Mouse (Mus musculus): ENCODE results near the gene Fam196b.

Fam196b gene

GRCm38 (mm10) chr11:34314534-34315379 lies at the start of gene Fam196b:
Gene Fam196b (plus strand): TSS chr11:34314822.
- DNase-seq (ENCODE audit: low spot score), result peak; percentile 74

GRCm38 (mm10) chr11:34272016-34272415 lies 42.6 kb upstream of the Fam196b start:
- DNase-seq (ENCODE audit: low spot score), result no peak

GRCm38 (mm10) chr11:34275941-34276340 lies 38.7 kb upstream of the Fam196b start:
- DNase-seq (ENCODE audit: low spot score), result peak; percentile 18

DNA sequence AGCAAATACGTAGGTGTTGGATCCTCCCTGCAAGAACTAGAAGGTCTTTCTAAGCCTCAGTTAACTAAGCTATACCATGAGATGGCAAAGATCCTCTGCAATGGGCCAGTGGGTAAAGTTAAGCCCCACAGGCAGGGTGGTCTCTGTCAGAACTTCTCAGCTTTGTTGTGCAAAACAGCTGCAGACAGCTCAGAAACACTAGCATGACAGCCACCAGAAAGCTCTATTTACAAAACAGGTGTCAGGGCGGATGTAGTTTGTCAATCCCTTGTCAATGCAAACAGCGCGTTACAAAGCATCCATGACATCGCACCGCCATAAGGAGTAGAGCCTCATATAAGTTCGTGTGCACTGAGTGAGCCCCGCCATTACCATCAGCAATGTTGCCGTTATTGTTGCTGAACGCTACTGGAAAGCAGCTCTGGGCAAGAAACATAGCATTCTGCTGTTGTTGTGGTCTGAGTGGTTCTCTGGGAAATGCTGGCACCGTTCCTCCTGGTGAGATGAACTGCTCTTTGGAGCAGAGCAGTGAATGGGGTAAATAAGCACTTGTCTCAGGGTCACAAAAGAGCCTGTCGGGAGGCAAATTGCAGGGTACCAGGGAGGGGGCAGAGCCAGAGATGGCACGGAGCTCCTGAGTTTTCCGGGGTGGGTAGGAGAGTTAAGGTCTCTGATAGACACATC lies 38.1 kb upstream of the Fam196b start:
- no peak for DNase-seq (ENCODE audit: low spot score)

DNA sequence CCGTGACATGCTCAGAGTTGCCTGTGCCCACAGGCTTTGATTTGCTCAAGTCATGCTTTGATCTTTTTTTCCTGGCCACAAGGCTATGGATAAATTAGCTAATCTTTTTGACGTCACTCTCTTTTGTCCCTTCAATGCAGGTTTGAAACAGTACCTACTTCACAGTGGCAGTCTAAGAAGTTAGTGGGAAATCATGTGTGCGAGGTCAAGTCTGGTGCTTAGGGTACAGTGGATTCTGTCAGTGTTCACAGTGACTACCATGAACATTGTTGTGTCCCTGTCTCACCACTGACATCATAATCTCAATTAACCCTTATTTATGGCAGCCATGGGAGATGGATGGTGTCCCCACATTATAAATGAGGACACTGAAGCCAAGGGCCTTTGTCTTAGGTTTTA lies 37.6 kb upstream of the Fam196b start:
- DNase-seq (ENCODE audit: low spot score), result no peak

GRCm38 (mm10) chr11:34284124-34284808 lies 30.4 kb upstream of the Fam196b start:
- DNase-seq (ENCODE audit: low spot score), result no peak

- peak; percentile 43 for DNase-seq (ENCODE audit: low spot score)
Measured at GRCm38 (mm10) chr11:34290265-34290664, 24.4 kb upstream of the Fam196b start.

GRCm38 (mm10) chr11:34290708-34291107 lies 23.9 kb upstream of the Fam196b start:
- no peak for DNase-seq (ENCODE audit: low spot score)

- no peak for DNase-seq (ENCODE audit: low spot score)
Measured at GRCm38 (mm10) chr11:34291304-34291703, 23.3 kb upstream of the Fam196b start.

DNA sequence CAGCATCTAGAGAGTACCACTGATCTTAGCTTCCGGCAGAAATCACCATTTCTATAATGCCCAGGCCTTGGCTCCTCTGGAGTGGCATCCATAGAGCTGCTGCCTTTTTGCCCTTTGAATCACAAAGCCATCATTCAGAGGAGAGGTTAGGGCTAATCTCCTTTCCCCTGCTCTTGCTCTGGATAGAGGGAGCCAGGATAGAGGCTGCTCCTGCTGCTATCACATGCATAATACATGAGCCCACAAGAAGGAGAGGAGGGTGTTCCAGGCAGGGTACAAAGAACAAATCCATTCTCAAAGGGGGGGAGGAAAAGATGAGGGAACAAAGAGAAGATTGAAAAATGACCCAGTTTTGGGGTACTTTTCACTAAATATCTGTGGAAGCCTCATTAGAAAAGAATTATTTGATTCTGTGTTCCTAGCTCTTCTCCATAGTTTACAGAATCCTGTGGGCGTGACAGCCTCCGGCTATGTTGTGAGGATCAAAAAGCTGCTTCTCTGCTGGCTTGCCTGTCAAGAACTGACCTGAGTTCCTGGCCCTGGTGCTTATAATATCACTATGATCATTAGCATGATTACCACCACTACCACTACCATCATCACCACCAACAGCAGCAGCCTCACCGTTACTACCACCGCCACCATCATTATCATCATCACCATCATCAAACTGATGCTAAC lies 16.8 kb upstream of the Fam196b start:
- no peak for DNase-seq (ENCODE audit: low spot score)

DNA sequence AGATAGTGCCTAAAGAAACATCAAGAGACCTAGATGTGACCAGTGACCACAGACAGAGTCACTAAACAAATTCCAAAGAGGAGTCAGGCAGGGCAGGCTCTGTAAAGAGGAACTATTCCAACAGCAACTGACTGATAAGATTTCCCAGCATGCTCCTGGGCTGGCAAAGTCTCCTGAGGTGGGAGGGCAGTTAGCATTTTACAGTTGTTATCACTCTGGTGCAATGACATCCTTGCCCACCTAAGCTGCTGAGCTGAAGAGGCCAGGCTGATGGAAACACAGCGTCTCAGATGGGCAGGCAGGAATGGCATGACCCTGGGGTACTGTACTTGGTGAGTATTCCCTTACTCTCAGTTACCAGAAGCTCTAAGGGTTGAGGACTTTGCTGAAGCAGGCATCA lies 15.1 kb upstream of the Fam196b start:
- no peak for DNase-seq (ENCODE audit: low spot score)

DNA sequence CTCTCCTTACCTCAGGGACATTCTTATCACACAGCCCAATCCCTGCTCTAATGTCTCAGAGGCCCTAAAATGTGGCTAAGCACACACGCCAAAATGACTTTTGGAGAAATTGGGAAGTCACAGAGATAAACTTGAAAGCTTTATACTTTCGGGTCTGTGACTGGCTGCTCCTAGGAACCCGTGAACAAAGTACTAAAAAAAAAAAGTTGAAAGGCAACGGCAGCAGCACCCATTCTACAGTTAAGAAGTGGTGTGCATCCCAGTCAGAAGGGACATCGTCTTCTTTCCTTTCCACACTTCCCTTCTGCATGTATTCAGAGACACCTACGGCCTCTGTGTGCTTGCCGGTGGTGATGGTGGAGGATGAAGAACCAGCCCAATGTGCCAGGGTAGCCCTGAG lies 14.6 kb upstream of the Fam196b start:
- no peak for DNase-seq (ENCODE audit: low spot score)

- no peak for DNase-seq (ENCODE audit: low spot score)
Measured at GRCm38 (mm10) chr11:34306231-34306630, 8.4 kb upstream of the Fam196b start.

- no peak for DNase-seq (ENCODE audit: low spot score)
Measured at GRCm38 (mm10) chr11:34308731-34309130, 5.9 kb upstream of the Fam196b start.

DNA sequence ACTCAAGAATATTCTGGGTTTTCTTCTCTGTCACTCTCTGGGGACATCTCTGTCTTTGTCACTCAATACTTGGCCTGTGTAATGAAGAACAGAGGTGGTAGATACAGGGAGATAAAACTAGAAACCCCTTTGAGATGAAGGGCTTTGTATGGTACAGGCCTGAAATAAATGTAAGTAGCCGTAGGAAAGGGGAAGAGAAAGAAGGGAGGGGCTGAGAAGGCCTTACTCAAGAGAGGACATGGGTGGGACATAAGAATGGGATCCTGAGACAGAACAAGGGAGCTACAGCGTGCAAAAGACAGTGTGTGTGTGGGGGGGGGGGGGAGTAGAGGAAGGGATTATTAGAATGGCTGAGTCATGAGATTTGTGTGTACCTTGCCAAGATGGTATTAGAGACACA lies 5.3 kb upstream of the Fam196b start:
- no peak for DNase-seq (ENCODE audit: low spot score)

GRCm38 (mm10) chr11:34311717-34312116 lies 2.9 kb upstream of the Fam196b start:
- peak; percentile 28 for DNase-seq (ENCODE audit: low spot score)

DNA sequence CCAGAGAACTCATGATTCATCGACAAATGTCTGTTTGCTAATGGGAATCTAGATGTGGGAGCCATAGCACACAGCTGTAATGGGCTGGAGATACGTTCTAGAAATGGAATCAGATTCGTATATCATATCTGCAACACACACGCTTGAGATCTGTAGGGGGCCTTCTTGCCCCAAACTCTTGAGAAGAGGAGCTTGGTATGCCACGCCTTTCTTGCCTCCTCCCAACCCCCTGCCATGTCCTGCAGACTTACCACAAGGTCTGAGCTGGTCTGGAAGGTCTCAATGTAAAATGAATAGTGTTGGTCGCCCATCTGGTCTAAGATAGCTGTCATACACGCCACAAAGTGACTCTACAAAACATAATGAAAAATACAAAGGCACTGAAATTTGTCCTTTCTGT lies 2.4 kb upstream of the Fam196b start:
- DNase-seq (ENCODE audit: low spot score), result peak; percentile 25

- DNase-seq (ENCODE audit: low spot score), result no peak
Measured at GRCm38 (mm10) chr11:34315383-34315782, 761 bp downstream of the Fam196b start.

DNA sequence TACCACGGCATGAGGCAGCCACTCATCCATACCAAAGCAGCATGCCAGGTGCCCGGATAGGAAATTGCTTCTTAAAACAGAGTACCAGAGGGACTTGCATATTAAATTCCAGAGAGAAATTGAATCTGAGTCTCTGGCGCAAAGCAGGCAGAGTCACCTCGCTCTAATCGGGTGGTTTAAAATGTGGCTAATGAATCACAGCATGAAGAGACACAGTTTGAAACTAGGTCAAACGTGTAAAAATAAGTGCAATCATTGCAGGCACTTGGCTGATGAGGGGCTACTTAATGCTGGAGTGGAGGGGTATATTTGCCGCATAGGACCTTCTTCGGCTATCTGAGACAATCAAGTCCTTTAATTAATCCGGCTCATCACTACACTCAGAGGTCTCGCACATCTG lies 1.6 kb downstream of the Fam196b start:
- DNase-seq (ENCODE audit: low spot score), result peak; percentile 39

DNA sequence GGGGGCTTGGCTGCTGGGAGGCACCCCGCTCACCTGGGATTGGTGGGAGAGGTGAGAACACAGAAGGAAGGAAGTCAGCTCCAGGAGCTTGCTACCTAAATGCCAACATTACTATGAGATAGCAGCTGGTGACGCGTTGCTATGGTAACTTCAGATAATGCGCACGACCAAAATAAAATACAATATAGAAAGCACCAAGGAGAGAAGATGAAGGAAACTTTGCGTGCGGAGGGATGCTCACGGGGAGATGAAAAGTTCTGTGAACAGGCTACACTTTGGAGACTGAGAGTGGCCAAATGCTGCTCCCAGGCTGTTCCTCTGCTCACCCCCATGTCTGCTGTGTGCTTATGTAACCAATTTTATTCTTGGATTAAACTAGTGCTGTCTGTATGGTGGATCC lies 2.4 kb downstream of the Fam196b start:
- DNase-seq (ENCODE audit: low spot score), result no peak

GRCm38 (mm10) chr11:34319282-34319681 lies 4.7 kb downstream of the Fam196b start:
- DNase-seq (ENCODE audit: low spot score), result no peak

- DNase-seq (ENCODE audit: low spot score), result no peak
Measured at GRCm38 (mm10) chr11:34323664-34324063, 9.0 kb downstream of the Fam196b start.

All from MN1 (cell line).